ENCODE assay signal across 10 mouse cellular contexts in the genomic region with DNA sequence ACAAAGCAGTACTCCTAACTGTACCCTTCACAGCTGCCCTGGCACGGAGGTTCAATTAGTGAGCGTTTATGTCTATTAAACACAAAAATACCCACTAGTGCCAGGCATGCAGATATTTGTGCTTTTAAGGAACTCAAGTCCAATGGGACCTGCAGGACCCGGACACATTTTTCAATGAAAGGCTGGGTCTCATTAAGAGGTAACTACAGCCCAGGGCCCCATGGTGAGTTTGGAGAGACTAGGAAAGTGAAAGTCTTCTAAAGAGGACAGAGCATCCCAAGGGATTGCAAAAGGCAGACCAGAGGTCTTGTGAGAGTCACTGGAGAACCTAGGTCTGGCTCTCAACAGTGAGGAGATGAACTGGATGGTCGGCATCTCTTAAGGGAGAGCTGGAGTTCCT. TPM values are rescaled to one million over a fixed set of nuclear protein-coding genes. Genes with fewer than 3 reads are reported as not detected.
DNase-seq lines count a peak whose midpoint lies in the region; ATAC-seq lines count a peak whose summit lies in the region.
"Had no signal": no experiment of that assay in that cellular context is flagged by ENCODE, and none has a peak within 500 bp of the region (broad histone marks: within the 10 kb centered on the region; RNA-seq: fewer than 3 reads in every experiment).

No protein-coding gene starts in this region.

- peak overlapping the region in 1 of 2 experiments; percentile 93; a peak in 1 of 4 replicates for H3K27ac ChIP-seq in heart, embryonic 14.5 days (replicated peaks in 1 of 2; ENCODE audit: control insufficient read depth in 1 of 2, insufficient read depth in 1 of 2, low read depth in 2 of 2, low read length in 2 of 2)
- no peak overlapping the region for H3K27ac ChIP-seq in brown adipose tissue, adult 24 weeks (replicated peaks; ENCODE audit: low read depth, low read length)
- no peak overlapping the region for H3K27ac ChIP-seq in hindbrain, embryonic 14.5 days
- no peak overlapping the region for H3K27ac ChIP-seq in midbrain, embryonic 11.5 days (ENCODE audit: low read depth, low read length)

- H3K36me3 ChIP-seq in heart, embryonic 14.5 days (ENCODE audit: control insufficient read depth, insufficient read depth, low read length), result peaks cover 45% of the 10 kb centered on the region
- peaks cover 43% of the 10 kb centered on the region for H3K36me3 ChIP-seq in hindbrain, embryonic 14.5 days (replicated peaks; ENCODE audit: control insufficient read depth, insufficient read depth)
- peaks cover 17% of the 10 kb centered on the region for H3K36me3 ChIP-seq in midbrain, embryonic 11.5 days (ENCODE audit: control insufficient read depth, insufficient read depth, low read length)

- DNase-seq in heart, postnatal 10 days, result no peak
- DNase-seq in hindbrain, embryonic 14.5 days (ENCODE audit: low spot score), result no peak
- no peak for DNase-seq in midbrain, embryonic 11.5 days (ENCODE audit: low spot score, missing footprints)
- DNase-seq in cerebellum, postnatal 14 days, result no peak
- DNase-seq in right cerebral cortex, postnatal 25 days, result no peak
- DNase-seq in layer of hippocampus, adult 11-12 months (ENCODE audit: low spot score), result no peak
- DNase-seq: gastrocnemius, postnatal 25 days; right cerebral cortex, postnatal 4 days had no signal

- peak overlapping the region; percentile 98 for H3K4me2 ChIP-seq in heart, embryonic 14.5 days (ENCODE audit: low read length)
- H3K4me2 ChIP-seq in hindbrain, embryonic 14.5 days (replicated peaks), result peak overlapping the region; percentile 93
- H3K4me2 ChIP-seq in midbrain, embryonic 11.5 days, result peak overlapping the region; percentile 95

- intact Hi-C loops in heart, postnatal 10 days (cut with DNase I), result loop anchor here (2.0 kb wide), 1 partner anchor 17 kb away; no protein-coding TSS in a partner anchor

- H3K9ac ChIP-seq in heart, embryonic 14.5 days (ENCODE audit: low read length), result peak overlapping the region; percentile 85
- peak overlapping the region; percentile 85 for H3K9ac ChIP-seq in hindbrain, embryonic 14.5 days
- no peak overlapping the region for H3K9ac ChIP-seq in midbrain, embryonic 11.5 days (ENCODE audit: low read length)

- H3K4me1 ChIP-seq in heart, embryonic 14.5 days (ENCODE audit: control insufficient read depth in 2 of 2, insufficient read depth in 2 of 2, low read length in 2 of 2), result peaks cover 16 to 34% of the 10 kb centered on the region in 2 experiments
- H3K4me1 ChIP-seq in brown adipose tissue, adult 24 weeks (ENCODE audit: control insufficient read depth, insufficient read depth, insufficient read length, low read length), result peaks cover 9% of the 10 kb centered on the region
- H3K4me1 ChIP-seq in hindbrain, embryonic 14.5 days (replicated peaks; ENCODE audit: control insufficient read depth, insufficient read depth, low read length), result peaks cover 16% of the 10 kb centered on the region
- peaks cover 13% of the 10 kb centered on the region for H3K4me1 ChIP-seq in midbrain, embryonic 11.5 days (ENCODE audit: control insufficient read depth, insufficient read depth, low read length)

- no peaks in the 10 kb centered on the region for H3K9me3 ChIP-seq in heart, embryonic 14.5 days (ENCODE audit: control insufficient read depth, low read length)
- no peaks in the 10 kb centered on the region for H3K9me3 ChIP-seq in hindbrain, embryonic 14.5 days (ENCODE audit: control insufficient read depth, low read length)
- no peaks in the 10 kb centered on the region for H3K9me3 ChIP-seq in midbrain, embryonic 11.5 days (ENCODE audit: control insufficient read depth, low read length)

- H3K4me3 ChIP-seq in heart, embryonic 14.5 days (ENCODE audit: control insufficient read depth in 1 of 2, insufficient read depth in 1 of 2, low read depth in 1 of 2, low read length in 2 of 2), result peak overlapping the region; percentile 67 to 89; a peak in 1 of 4 replicates
- peak overlapping the region; percentile 87; the same call in 1 of the 2 replicates for H3K4me3 ChIP-seq in brown adipose tissue, adult 24 weeks (ENCODE audit: insufficient read depth, low read depth, low read length)
- H3K4me3 ChIP-seq in hindbrain, embryonic 14.5 days (replicated peaks; ENCODE audit: low read length), result peak overlapping the region; percentile 98
- H3K4me3 ChIP-seq in midbrain, embryonic 11.5 days (ENCODE audit: low read depth, low read length), result no peak overlapping the region

- 77% methylated on average over 4 of the region's 4 CpGs for WGBS in heart, embryonic 14.5 days
- 87% methylated on average over 4 of the region's 4 CpGs for WGBS in hindbrain, embryonic 14.5 days
- 89% methylated on average over 4 of the region's 4 CpGs for WGBS in midbrain, embryonic 11.5 days

- ATAC-seq in heart, embryonic 14.5 days (ENCODE audit: insufficient number of reproducible peaks, insufficient read depth, low FRiP score, low read depth), result no peak
- no peak for ATAC-seq in hindbrain, embryonic 14.5 days (ENCODE audit: low FRiP score)
- no peak for ATAC-seq in midbrain, embryonic 11.5 days (ENCODE audit: low FRiP score)

- H3K27me3 ChIP-seq in heart, embryonic 14.5 days (ENCODE audit: control insufficient read depth, insufficient read depth, low read length), result no peaks in the 10 kb centered on the region
- H3K27me3 ChIP-seq in hindbrain, embryonic 14.5 days (ENCODE audit: control insufficient read depth, insufficient read depth, low read length), result no peaks in the 10 kb centered on the region
- H3K27me3 ChIP-seq in midbrain, embryonic 11.5 days (ENCODE audit: control insufficient read depth, insufficient read depth, low read length), result no peaks in the 10 kb centered on the region

RNA-seq across cellular contexts. Expression of gene Mtfr1l, which starts 1.8 kb away (rescaled TPM):
- polyA plus RNA-seq in heart, embryonic 14.5 days (2014; fragmentation: Nextera tagmentation; extraction: Ambion mirVana), result 170 and 175 TPM in 2 replicates
- total RNA-seq in heart, postnatal 10 days (2021), result 100 to 1,000 TPM; 159 to 165 TPM
- 89.6 and 106 TPM in 2 replicates for polyA plus RNA-seq in brown adipose tissue, adult 24 weeks (2012; ENCODE audit: insufficient read depth, insufficient read length, missing spikeins)
- polyA plus RNA-seq in hindbrain, embryonic 14.5 days (2014; fragmentation: Nextera tagmentation; extraction: Ambion mirVana), result 184 and 202 TPM in 2 replicates
- polyA plus RNA-seq in midbrain, embryonic 11.5 days (2014; fragmentation: Nextera tagmentation; extraction: Ambion mirVana), result 132 and 140 TPM in 2 replicates

RNA-seq across cellular contexts. Expression of gene Selenon, which starts 18.5 kb away (rescaled TPM):
- 41.5 and 43.6 TPM in 2 replicates for polyA plus RNA-seq in heart, embryonic 14.5 days (2014; fragmentation: Nextera tagmentation; extraction: Ambion mirVana)
- 10 to 100 TPM; 38.2 to 45.2 TPM for total RNA-seq in heart, postnatal 10 days (2021)
- 3.6 and 4.5 TPM in 2 replicates for polyA plus RNA-seq in brown adipose tissue, adult 24 weeks (2012; ENCODE audit: insufficient read depth, insufficient read length, missing spikeins)
- polyA plus RNA-seq in hindbrain, embryonic 14.5 days (2014; fragmentation: Nextera tagmentation; extraction: Ambion mirVana), result 10.9 and 12.8 TPM in 2 replicates
- 19.1 and 24.6 TPM in 2 replicates for polyA plus RNA-seq in midbrain, embryonic 11.5 days (2014; fragmentation: Nextera tagmentation; extraction: Ambion mirVana)

RNA-seq across cellular contexts. Expression of gene Aunip, which starts 22.6 kb away (rescaled TPM):
- 2.3 and 3.2 TPM in 2 replicates for polyA plus RNA-seq in heart, embryonic 14.5 days (2014; fragmentation: Nextera tagmentation; extraction: Ambion mirVana)
- 1 to 10 TPM in 1 of 2 experiments, under 1 TPM in 1; 0.60 to 1.1 TPM for total RNA-seq in heart, postnatal 10 days (2021)
- polyA plus RNA-seq in brown adipose tissue, adult 24 weeks (2012; ENCODE audit: insufficient read depth, insufficient read length, missing spikeins), result not detected in 2 replicates
- 0.40 and 0.91 TPM in 2 replicates for polyA plus RNA-seq in hindbrain, embryonic 14.5 days (2014; fragmentation: Nextera tagmentation; extraction: Ambion mirVana)
- polyA plus RNA-seq in midbrain, embryonic 11.5 days (2014; fragmentation: Nextera tagmentation; extraction: Ambion mirVana), result 7.8 and 7.9 TPM in 2 replicates
- total RNA-seq: gastrocnemius, postnatal 25 days had no signal

RNA-seq across cellular contexts. Expression of gene Paqr7, which starts 36.9 kb away (rescaled TPM):
- 4.2 and 4.6 TPM in 2 replicates for polyA plus RNA-seq in heart, embryonic 14.5 days (2014; fragmentation: Nextera tagmentation; extraction: Ambion mirVana)
- total RNA-seq in heart, postnatal 10 days (2021), result 10 to 100 TPM in 1 of 2 experiments, 1 to 10 TPM in 1; 9.5 to 12.7 TPM
- 5.9 and 7.6 TPM in 2 replicates for polyA plus RNA-seq in brown adipose tissue, adult 24 weeks (2012; ENCODE audit: insufficient read depth, insufficient read length, missing spikeins)
- polyA plus RNA-seq in hindbrain, embryonic 14.5 days (2014; fragmentation: Nextera tagmentation; extraction: Ambion mirVana), result 11.5 and 12.4 TPM in 2 replicates
- 1.3 and 1.4 TPM in 2 replicates for polyA plus RNA-seq in midbrain, embryonic 11.5 days (2014; fragmentation: Nextera tagmentation; extraction: Ambion mirVana)
